Mouse (Mus musculus): ENCODE measurements around the gene Isca1. TPM values are rescaled to one million over a fixed set of nuclear protein-coding genes. Genes with fewer than 3 reads are reported as not detected.
A peak's percentile ranks its signal among the peaks of the same experiment; 100 is the strongest.
"Not testable (repeated sequence)": the region's sequence is repeated elsewhere in the genome, so short reads cannot be mapped to it uniquely, and the experiment has no call there.

The Isca1 gene
- polyA plus RNA-seq, 1 experiment from 2014 or later: 135 TPM

GRCm38 (mm10) chr13:59733936-59734335 lies 35.7 kb downstream of the Isca1 start:
- peaks cover 23% of the 10 kb centered on the region for H3K4me1 ChIP-seq (ENCODE audit: insufficient read depth)
- DNase-seq (no peak), ATAC-seq (no peak)
- no peaks in the 10 kb centered on the region for H3K9me3 ChIP-seq (ENCODE audit: low read length)
- H3K27me3 ChIP-seq (ENCODE audit: insufficient read depth, low read length): peaks cover 3% of the 10 kb centered on the region; the same call in 1 of the 2 replicates
- WGBS (ENCODE audit: insufficient replicate concordance): 82% methylated on average over 2 of the region's 4 CpGs
- H3K4me3 ChIP-seq (ENCODE audit: low read depth, low read length): no peak overlapping the region
- H3K9ac ChIP-seq (replicated peaks): no peak overlapping the region
- no peak overlapping the region for H3K27ac ChIP-seq (ENCODE audit: low read depth)
- no peaks in the 10 kb centered on the region for H3K36me3 ChIP-seq (replicated peaks; ENCODE audit: insufficient read depth, low read length)
- TF ChIP-seq CTCF (IDR thresholded peaks at IDR 0.05; ENCODE audit: low read depth) (no peak), EP300 (IDR thresholded peaks at IDR 0.05; ENCODE audit: low read depth) (no peak)
- no peak overlapping the region for H3K4me2 ChIP-seq (ENCODE audit: low read depth, low read length)

GRCm38 (mm10) chr13:59731652-59732051 lies 38.0 kb downstream of the Isca1 start, which contains the start of gene Spata31d1d:
Gene Spata31d1d (minus strand): TSS chr13:59731752.
- WGBS (ENCODE audit: insufficient replicate concordance): 45% methylated on average over 7 of the region's 7 CpGs
- no peak within 1 kb of the TSS for H3K4me3 ChIP-seq (ENCODE audit: low read depth, low read length)
- H3K36me3 ChIP-seq (replicated peaks; ENCODE audit: insufficient read depth, low read length): no peaks in the 10 kb centered on the region
- no peak for TF ChIP-seq CTCF (IDR thresholded peaks at IDR 0.05; ENCODE audit: low read depth)
- TF ChIP-seq EP300 (IDR thresholded peaks at IDR 0.05; ENCODE audit: low read depth): no peak
- peaks cover 13% of the 10 kb centered on the region for H3K4me1 ChIP-seq (ENCODE audit: insufficient read depth)
- ATAC-seq (no peak), DNase-seq (no peak)
- H3K27ac ChIP-seq (ENCODE audit: low read depth): no peak within 1 kb of the TSS
- H3K9me3 ChIP-seq (ENCODE audit: low read length): no peaks in the 10 kb centered on the region
- H3K9ac ChIP-seq (replicated peaks): no peak within 1 kb of the TSS
- peaks cover 8% of the 10 kb centered on the region; the same call in 1 of the 2 replicates for H3K27me3 ChIP-seq (ENCODE audit: insufficient read depth, low read length)
- no peak within 1 kb of the TSS for H3K4me2 ChIP-seq (ENCODE audit: low read depth, low read length)

DNA sequence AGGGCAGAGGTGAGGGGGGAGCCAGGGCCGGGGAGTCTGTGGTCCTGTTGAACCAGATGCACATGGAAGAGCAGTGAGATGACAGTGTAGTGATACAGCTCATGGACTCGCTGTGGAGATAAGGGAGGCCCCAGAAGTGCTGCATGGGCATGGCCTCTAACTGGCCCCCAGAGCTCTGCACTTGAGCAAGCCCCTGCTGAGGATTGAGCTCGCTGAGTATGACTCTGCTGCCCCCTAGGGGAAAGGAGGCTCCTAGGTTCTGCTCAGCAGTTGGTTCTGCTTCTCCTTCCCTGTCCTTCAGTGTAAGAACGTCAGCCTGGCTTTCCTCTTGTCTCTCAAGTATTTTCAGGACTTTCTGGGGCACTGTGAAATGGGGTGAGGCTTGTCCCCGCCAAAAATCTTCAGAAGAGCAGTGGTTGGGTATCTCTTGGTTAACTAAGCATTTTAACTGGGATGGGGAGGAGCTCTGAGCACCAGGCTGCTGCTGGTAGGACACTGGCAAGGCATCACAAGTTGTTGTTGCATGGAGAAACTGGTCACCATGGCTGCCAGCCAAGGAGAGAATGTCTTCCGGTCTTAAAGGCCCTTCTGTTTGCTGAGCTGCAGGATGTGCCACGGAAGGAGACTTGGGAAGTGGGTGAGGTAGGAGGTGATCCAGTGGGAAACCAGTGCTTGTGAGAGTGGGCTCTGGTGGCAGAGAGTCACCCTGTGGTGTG lies 41.1 kb downstream of the Isca1 start:
- Histone ChIP-seq H3K9ac (replicated peaks) (no peak overlapping the region), H3K4me3 (ENCODE audit: low read depth, low read length) (no peak overlapping the region), H3K27ac (ENCODE audit: low read depth) (no peak overlapping the region), H3K4me1 (ENCODE audit: insufficient read depth) (no peaks in the 10 kb centered on the region), H3K36me3 (replicated peaks; ENCODE audit: insufficient read depth, low read length) (no peaks in the 10 kb centered on the region), H3K27me3 (ENCODE audit: insufficient read depth, low read length) (peaks cover 14% of the 10 kb centered on the region; the same call in 1 of the 2 replicates), H3K9me3 (ENCODE audit: low read length) (no peaks in the 10 kb centered on the region), H3K4me2 (ENCODE audit: low read depth, low read length) (no peak overlapping the region)
- ATAC-seq (peak; percentile 90), DNase-seq (peak; percentile 86)
- TF ChIP-seq EP300 (IDR thresholded peaks at IDR 0.05; ENCODE audit: low read depth) (no peak), CTCF (IDR thresholded peaks at IDR 0.05; ENCODE audit: low read depth) (peak; percentile 99)
- WGBS (ENCODE audit: insufficient replicate concordance): 18% methylated on average over 7 of the region's 7 CpGs

DNA sequence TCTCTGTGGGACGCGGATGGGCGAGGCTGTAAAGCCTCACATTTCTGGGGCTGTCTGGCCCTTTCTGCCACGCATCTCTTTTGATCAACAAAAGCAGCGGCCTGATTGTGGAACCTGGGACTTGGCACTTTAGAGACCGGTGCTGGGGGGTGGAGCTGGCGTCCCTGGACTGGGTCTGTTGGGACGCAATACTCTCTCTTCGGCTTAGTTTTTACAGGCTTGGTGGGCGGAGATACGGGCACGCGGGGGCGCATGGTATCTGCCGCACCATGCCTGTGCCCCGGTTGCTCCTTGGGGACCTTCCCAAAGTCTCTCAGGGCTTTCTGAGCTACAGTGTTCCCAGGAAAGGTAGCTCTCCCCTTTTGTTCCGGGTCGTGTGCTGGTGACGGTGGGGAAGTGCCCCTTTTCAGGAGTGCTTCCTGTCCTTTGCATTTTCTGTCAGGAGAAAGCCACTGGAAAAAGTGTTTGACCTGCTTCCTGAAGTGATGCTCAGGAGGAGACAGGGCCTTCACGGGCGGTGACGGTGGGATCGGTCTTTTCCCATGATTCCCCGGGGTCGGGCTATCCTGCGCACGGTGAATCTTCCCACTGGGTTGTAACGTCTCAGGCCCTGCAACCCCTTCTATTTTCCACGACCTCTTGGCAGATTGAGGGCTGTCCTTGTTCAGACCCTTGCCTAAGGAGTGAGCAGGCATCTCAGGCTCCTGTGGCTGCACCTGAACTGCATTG lies 43.3 kb downstream of the Isca1 start:
- TF ChIP-seq EP300 (IDR thresholded peaks at IDR 0.05; ENCODE audit: low read depth) (no peak), CTCF (IDR thresholded peaks at IDR 0.05; ENCODE audit: low read depth) (no peak)
- Histone ChIP-seq H3K27me3 (ENCODE audit: insufficient read depth, low read length) (peaks cover 14% of the 10 kb centered on the region; the same call in 1 of the 2 replicates), H3K9me3 (ENCODE audit: low read length) (no peaks in the 10 kb centered on the region), H3K36me3 (replicated peaks; ENCODE audit: insufficient read depth, low read length) (no peaks in the 10 kb centered on the region), H3K4me1 (ENCODE audit: insufficient read depth) (no peaks in the 10 kb centered on the region), H3K27ac (ENCODE audit: low read depth) (no peak overlapping the region), H3K4me2 (ENCODE audit: low read depth, low read length) (peak overlapping the region; percentile 10; the same call in 1 of the 2 replicates), H3K9ac (replicated peaks) (no peak overlapping the region), H3K4me3 (ENCODE audit: low read depth, low read length) (no peak overlapping the region)
- WGBS (ENCODE audit: insufficient replicate concordance): 33% methylated on average over 29 of the region's 29 CpGs
- ATAC-seq (no peak), DNase-seq (no peak)

DNA sequence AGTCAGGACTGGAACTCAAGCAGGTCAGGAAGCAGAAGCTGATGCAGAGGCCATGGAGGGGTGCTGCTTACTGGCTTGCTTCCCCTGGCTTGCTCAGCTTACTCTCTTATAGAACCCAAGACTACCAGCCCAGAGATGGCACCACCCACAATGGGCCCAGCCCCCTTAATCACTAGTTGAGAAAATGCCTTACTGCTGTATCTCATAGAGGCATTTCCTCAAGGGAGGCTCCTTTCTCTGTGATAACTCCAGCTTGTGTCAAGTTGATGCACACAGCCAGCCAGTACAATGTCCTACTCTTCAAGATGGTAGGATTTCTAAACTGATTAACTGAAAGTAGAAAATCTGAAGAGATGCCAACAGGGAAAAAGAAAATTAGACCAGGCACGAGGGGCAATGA lies 47.5 kb downstream of the Isca1 start:
- H3K36me3 ChIP-seq (replicated peaks; ENCODE audit: insufficient read depth, low read length); H3K9ac ChIP-seq (replicated peaks); H3K9me3 ChIP-seq (ENCODE audit: low read length); H3K27me3 ChIP-seq (ENCODE audit: insufficient read depth, low read length); H3K4me1 ChIP-seq (ENCODE audit: insufficient read depth); DNase-seq; H3K27ac ChIP-seq (ENCODE audit: low read depth); ATAC-seq; H3K4me3 ChIP-seq (ENCODE audit: low read depth, low read length); H3K4me2 ChIP-seq (ENCODE audit: low read depth, low read length): not testable (repeated sequence)
- 66% methylated on average over 1 of the region's 1 CpGs for WGBS (ENCODE audit: insufficient replicate concordance)

DNA sequence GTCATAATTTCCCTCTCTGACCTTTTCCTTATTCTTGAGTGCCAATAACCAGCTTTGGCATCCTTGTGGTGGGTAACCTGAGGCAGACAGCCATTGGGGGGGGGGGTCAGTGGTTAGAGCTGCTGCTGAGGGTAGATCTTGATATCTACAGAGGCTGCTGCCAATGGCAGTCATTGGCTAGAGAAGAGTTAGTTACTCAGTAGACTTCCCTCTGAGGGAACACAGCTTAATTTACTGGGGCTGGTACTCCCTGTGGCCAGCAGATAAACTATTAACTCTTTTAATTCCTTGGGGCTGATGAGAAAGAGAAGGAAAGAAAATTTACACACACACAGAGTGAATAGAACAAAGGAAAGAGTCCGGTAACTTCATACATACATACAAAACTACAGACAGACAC lies 50.1 kb downstream of the Isca1 start:
- H3K9ac ChIP-seq (replicated peaks): no peak overlapping the region
- H3K27me3 ChIP-seq (ENCODE audit: insufficient read depth, low read length): no peaks in the 10 kb centered on the region
- DNase-seq (no peak), ATAC-seq (peak; percentile 43)
- WGBS (ENCODE audit: insufficient replicate concordance): 75% methylated on average over 1 of the region's 1 CpGs
- H3K4me1 ChIP-seq (ENCODE audit: insufficient read depth): 0 out of 2 replicates have a peak, but pooled peaks cover 2% of the 10 kb centered on the region
- no peak overlapping the region for H3K4me2 ChIP-seq (ENCODE audit: low read depth, low read length)
- TF ChIP-seq EP300 (IDR thresholded peaks at IDR 0.05; ENCODE audit: low read depth): no peak
- no peak for TF ChIP-seq CTCF (IDR thresholded peaks at IDR 0.05; ENCODE audit: low read depth)
- H3K9me3 ChIP-seq (ENCODE audit: low read length): no peaks in the 10 kb centered on the region
- no peaks in the 10 kb centered on the region for H3K36me3 ChIP-seq (replicated peaks; ENCODE audit: insufficient read depth, low read length)
- H3K27ac ChIP-seq (ENCODE audit: low read depth): no peak overlapping the region
- no peak overlapping the region for H3K4me3 ChIP-seq (ENCODE audit: low read depth, low read length)

- 20% methylated on average over 6 of the region's 6 CpGs for WGBS (ENCODE audit: insufficient replicate concordance)
- not testable (repeated sequence) for H3K9ac ChIP-seq (replicated peaks); H3K4me1 ChIP-seq (ENCODE audit: insufficient read depth)
Measured at GRCm38 (mm10) chr13:59718857-59719440, 50.7 kb downstream of the Isca1 start.

More at GRCm38 (mm10) chr13:59718857-59719440, 50.7 kb downstream of the Isca1 start:
- not testable (repeated sequence) for H3K4me3 ChIP-seq (ENCODE audit: low read depth, low read length); DNase-seq; H3K9me3 ChIP-seq (ENCODE audit: low read length); H3K27ac ChIP-seq (ENCODE audit: low read depth); ATAC-seq; H3K27me3 ChIP-seq (ENCODE audit: insufficient read depth, low read length); H3K4me2 ChIP-seq (ENCODE audit: low read depth, low read length); H3K36me3 ChIP-seq (replicated peaks; ENCODE audit: insufficient read depth, low read length)

Measured in liver, postnatal 0 days (tissue).